Mouse (Mus musculus) adrenal gland (tissue): Measurements from ENCODE around the gene Zfp791.
"Not testable (repeated sequence)": the region's sequence is repeated elsewhere in the genome, so short reads cannot be mapped to it uniquely, and the experiment has no call there.

Source experiments
- intact Hi-C: fragments of 180-260 bp; cut with DNase I; formaldehyde crosslinking; loops from one replicate; pipeline ENCODE4 v1.15.1; 2025
- long read RNA-seq, 2 experiments: library from polyadenylated mRNA; unstranded; transcript quantifications; one replicate each; pipeline ENCODE4 v2.0.0; 2020; ENCODE audit warnings: borderline replicate concordance in 1 of 2; ENCODE audit not compliant: insufficient replicate concordance in 1 of 2

Zfp791 gene
- long read RNA-seq, experiment 1 = 0 reads
- long read RNA-seq, experiment 2, partial matches to known transcripts = 0 of 1 reads
- long read RNA-seq, experiment 2, other reads (novel, unspliced or antisense) = 0 of 1 reads

GRCm38 (mm10) chr8:85122995-85123394, at the start of gene Zfp791:
Gene Zfp791 (minus strand): TSS chr8:85123095.
- intact Hi-C loops = no loop called here

- intact Hi-C loops = loop anchor here (5.0 kb wide), 1 partner anchor 94 kb away; no protein-coding TSS in a partner anchor
These were observed 48.4 kb upstream of the Zfp791 start for GRCm38 (mm10) chr8:85171291-85171690.

GRCm38 (mm10) chr8:85151624-85152023, 28.7 kb upstream of the Zfp791 start, which contains the start of gene Cks1brt:
Gene Cks1brt (plus strand): TSS chr8:85151924.
- intact Hi-C loops = no loop called here

- intact Hi-C loops = no loop called here
These were observed 19.6 kb upstream of the Zfp791 start for GRCm38 (mm10) chr8:85142516-85142915.

- intact Hi-C loops = not testable (repeated sequence)
These were observed 12.8 kb upstream of the Zfp791 start for GRCm38 (mm10) chr8:85135690-85136089.

DNA sequence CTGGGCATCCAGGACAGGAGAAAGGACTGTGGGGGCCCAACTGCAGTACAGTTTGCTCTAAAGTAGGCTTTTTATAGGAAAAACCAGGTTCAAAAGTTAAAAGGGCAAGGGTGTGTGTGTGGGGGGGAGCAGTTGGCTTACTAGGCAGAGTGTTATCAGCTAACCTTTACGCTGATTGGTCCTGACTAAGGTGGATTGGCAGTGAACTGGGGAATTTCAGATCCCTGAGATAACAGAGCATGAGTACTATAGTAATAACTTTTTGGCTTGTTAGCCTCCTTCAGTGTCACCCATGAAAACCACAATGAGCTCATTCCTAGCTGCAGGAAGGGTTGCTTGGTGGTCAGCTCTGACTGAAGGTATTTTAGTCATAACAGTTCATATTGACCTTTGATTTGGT, 9.4 kb upstream of the Zfp791 start:
- intact Hi-C loops = no loop called here

- intact Hi-C loops = no loop called here
These were observed 796 bp upstream of the Zfp791 start for GRCm38 (mm10) chr8:85123691-85124090.

GRCm38 (mm10) chr8:85120251-85120650, 2.6 kb downstream of the Zfp791 start:
- intact Hi-C loops = not testable (repeated sequence)

- intact Hi-C loops = no loop called here
These were observed 3.6 kb downstream of the Zfp791 start for GRCm38 (mm10) chr8:85119052-85119981.

DNA sequence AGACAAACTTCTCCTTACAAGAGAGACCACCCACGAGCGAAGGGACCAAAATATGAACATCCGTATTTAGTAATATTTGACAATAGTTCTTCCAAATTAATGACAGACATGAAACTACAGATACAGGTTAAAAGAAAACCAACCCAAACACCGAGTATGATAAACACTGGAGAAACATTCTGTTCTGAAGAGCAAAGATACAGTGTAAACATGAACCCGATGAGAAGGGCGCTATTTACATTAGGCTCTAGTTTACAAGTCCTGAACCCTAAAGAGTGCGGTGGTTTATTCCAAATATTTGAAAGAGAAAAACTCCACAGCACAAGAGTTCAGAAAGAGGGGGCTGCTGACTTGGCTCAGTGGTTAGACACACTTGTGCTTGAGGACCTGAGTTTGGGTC, 5.9 kb downstream of the Zfp791 start:
- intact Hi-C loops = no loop called here

- intact Hi-C loops = no loop called here
These were observed 7.4 kb downstream of the Zfp791 start for GRCm38 (mm10) chr8:85115501-85115900.

DNA sequence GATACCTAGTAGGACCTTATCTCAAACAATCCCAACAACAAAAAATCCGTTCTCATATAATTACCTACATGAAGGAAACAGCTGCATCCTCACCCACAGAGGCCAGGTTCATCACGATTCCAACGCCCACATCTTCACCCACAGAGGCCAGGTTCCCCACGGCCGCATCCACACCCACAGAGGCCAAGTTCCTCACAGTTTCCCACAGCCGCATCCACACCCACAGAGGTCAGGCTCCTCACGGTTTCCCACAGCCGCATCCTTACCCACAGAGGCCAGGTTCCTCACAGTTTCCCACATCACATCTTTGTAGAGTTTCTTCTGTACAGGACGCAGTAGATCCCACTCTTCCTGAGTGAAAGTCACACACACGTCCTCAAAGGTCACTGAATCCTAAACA, 9.7 kb downstream of the Zfp791 start:
- intact Hi-C loops = no loop called here

DNA sequence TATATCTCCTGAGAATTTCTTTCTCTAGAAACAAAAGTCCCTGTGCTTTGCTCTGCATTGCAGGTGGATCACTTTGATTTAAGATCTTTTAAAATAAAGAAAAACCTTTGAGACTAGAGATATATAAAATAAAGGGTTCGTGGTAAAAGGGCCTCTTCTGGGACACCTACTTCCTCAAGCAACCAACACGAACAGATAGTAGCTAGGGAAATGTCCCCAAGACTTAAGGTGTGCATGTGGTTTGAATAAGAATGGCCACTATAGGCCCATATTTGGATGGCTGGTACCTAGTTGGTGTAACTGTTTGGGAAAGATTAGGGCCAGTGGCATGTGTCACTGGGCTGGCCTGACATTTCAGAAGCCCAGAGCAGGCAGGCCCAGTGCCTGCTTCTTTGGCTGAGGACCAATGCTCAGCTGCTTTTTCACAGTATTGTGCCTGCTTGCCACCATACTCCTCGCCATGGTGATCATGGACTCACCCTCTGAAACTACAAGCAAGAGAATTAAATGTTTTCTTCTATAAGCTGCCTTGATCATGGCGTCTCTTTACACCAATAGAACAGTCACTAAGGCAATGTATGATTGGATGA, 22.7 kb downstream of the Zfp791 start:
- intact Hi-C loops = no loop called here

GRCm38 (mm10) chr8:85096850-85097249, 26.0 kb downstream of the Zfp791 start:
- intact Hi-C loops = no loop called here

- intact Hi-C loops = no loop called here
These were observed 26.7 kb downstream of the Zfp791 start for GRCm38 (mm10) chr8:85096196-85096595.

DNA sequence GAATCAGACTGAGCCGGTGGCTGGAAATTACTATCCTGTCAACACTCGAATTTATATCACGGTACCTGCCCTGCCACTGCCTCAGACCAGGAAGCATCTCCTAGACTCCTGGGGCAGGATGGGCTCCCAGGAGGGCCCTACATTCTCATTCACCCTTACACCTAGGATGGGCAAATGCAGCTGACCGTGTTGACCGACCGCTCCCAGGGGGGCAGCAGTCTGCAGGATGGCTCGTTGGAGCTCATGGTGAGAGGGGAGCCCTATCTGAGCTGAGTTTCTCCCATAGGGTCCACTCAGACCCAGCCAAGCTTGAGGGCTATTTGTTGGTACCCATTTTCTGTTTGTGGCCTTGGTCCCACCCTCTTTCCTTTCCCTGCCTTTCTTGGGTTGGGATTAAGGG, 27.3 kb downstream of the Zfp791 start:
- intact Hi-C loops = no loop called here

DNA sequence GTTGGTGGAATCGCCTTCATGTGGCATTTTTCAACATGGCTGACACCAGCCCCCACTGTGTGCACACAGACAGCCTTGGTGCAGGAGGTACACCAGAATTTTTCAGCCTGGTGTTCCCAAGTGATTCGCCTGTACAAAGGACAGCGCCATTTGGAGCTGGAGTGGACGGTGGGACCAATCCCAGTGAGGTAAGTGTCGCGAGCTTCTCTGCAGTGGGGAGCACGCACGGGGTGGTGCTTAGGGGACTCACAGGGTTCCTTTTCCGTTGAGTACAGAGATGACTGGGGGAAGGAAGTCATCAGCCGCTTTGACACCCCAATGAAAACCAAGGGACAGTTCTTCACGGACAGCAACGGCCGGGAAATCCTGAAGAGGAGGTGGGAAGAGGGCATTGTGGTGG, 27.8 kb downstream of the Zfp791 start:
- intact Hi-C loops = no loop called here

- intact Hi-C loops = no loop called here
These were observed 31.3 kb downstream of the Zfp791 start for GRCm38 (mm10) chr8:85091526-85092090.

- intact Hi-C loops = no loop called here
These were observed 32.0 kb downstream of the Zfp791 start for GRCm38 (mm10) chr8:85090856-85091255.

GRCm38 (mm10) chr8:85088771-85089170, 34.1 kb downstream of the Zfp791 start:
- intact Hi-C loops = no loop called here

DNA sequence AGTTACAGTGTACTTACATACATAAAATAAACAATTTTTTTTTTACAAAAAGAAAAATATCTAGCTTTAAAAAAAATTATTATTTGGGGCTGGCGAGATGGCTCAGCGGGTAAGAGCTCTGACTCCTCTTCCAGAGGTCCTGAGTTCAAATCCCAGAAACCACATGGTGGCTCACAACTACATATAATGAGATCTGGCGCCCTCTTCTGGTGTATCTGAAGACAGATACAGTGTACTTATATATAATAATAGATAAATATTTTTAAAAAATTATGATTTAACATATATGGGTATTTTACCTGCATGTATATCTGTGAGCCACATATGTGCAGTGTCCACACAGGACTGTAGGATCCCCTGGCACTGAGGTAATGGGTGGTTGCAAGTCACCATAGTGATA, 36.7 kb downstream of the Zfp791 start:
- intact Hi-C loops = no loop called here

DNA sequence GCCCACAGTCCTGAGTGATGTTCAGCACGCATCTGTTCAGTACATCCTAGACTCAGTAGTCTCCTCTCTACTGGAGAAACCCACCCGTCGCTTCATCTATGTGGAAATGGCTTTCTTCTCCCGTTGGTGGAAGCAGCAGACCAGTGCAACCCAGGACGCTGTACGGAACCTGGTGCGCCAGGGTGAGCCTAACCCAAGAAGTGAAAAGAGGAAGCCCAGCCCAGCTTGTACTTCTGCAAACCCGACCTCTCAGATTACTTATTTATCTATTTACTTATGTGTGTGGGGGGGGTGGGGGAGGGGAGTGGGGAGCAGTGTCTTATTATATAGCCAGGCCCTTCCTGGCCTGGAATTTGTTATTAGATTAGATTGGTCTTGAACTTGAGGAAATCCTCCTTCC, 38.3 kb downstream of the Zfp791 start:
- intact Hi-C loops = no loop called here
